Mouse (Mus musculus): ENCODE data around the gene Zfp580.
A peak's percentile ranks its signal among the peaks of the same experiment; 100 is the strongest.

The Zfp580 gene

GRCm38 (mm10) chr7:5057381-5057780 is 6.0 kb downstream of the Zfp580 start:
- peaks cover 14% of the 10 kb centered on the region; the same call in 1 of the 2 replicates for H3K36me3 ChIP-seq (ENCODE audit: insufficient read depth, low read length)
- TF ChIP-seq NANOG (IDR thresholded peaks at IDR 0.05; ENCODE audit: borderline replicate concordance, low read length) = no peak
- TF ChIP-seq CTCF (conservative IDR thresholded peaks at IDR 0.05; ENCODE audit: low read length) = no peak
- TF ChIP-seq POU5F1 (IDR thresholded peaks at IDR 0.05; ENCODE audit: borderline replicate concordance, low read length) = no peak
- H3K4me1 ChIP-seq (replicated peaks; ENCODE audit: low read depth, low read length) = peaks cover 64% of the 10 kb centered on the region
- peaks cover 66% of the 10 kb centered on the region for H3K27me3 ChIP-seq (ENCODE audit: insufficient read depth, low read length)
- no peaks in the 10 kb centered on the region for H3K9me3 ChIP-seq (ENCODE audit: low read length)
- peak overlapping the region; percentile 84 for H3K4me3 ChIP-seq (replicated peaks; ENCODE audit: low read length)

GRCm38 (mm10) chr7:5057804-5058203 is 6.5 kb downstream of the Zfp580 start:
- Histone ChIP-seq H3K4me3 (replicated peaks; ENCODE audit: low read length) (peak overlapping the region; percentile 84), H3K4me1 (replicated peaks; ENCODE audit: low read depth, low read length) (peaks cover 60% of the 10 kb centered on the region), H3K9me3 (ENCODE audit: low read length) (no peaks in the 10 kb centered on the region), H3K36me3 (ENCODE audit: insufficient read depth, low read length) (peaks cover 14% of the 10 kb centered on the region; the same call in 1 of the 2 replicates), H3K27me3 (ENCODE audit: insufficient read depth, low read length) (peaks cover 62% of the 10 kb centered on the region)
- TF ChIP-seq CTCF (conservative IDR thresholded peaks at IDR 0.05; ENCODE audit: low read length) = peak; percentile 18; the same call in 1 of the 2 replicates
- no peak for TF ChIP-seq POU5F1 (IDR thresholded peaks at IDR 0.05; ENCODE audit: borderline replicate concordance, low read length)

GRCm38 (mm10) chr7:5058631-5059030 is 7.3 kb downstream of the Zfp580 start:
- Histone ChIP-seq H3K4me1 (replicated peaks; ENCODE audit: low read depth, low read length) (peaks cover 55% of the 10 kb centered on the region), H3K27me3 (ENCODE audit: insufficient read depth, low read length) (peaks cover 54% of the 10 kb centered on the region), H3K9me3 (ENCODE audit: low read length) (no peaks in the 10 kb centered on the region), H3K4me3 (replicated peaks; ENCODE audit: low read length) (no peak overlapping the region), H3K36me3 (ENCODE audit: insufficient read depth, low read length) (peaks cover 14% of the 10 kb centered on the region; the same call in 1 of the 2 replicates)
- TF ChIP-seq POU5F1 (IDR thresholded peaks at IDR 0.05; ENCODE audit: borderline replicate concordance, low read length) = no peak
- no peak for TF ChIP-seq NANOG (IDR thresholded peaks at IDR 0.05; ENCODE audit: borderline replicate concordance, low read length)
- no peak for TF ChIP-seq CTCF (conservative IDR thresholded peaks at IDR 0.05; ENCODE audit: low read length)

- H3K4me1 ChIP-seq (replicated peaks; ENCODE audit: low read depth, low read length) = peaks cover 55% of the 10 kb centered on the region
- H3K4me3 ChIP-seq (replicated peaks; ENCODE audit: low read length) = peak overlapping the region; percentile 97; the same call in 1 of the 2 replicates
- peaks cover 22% of the 10 kb centered on the region; the same call in 1 of the 2 replicates for H3K36me3 ChIP-seq (ENCODE audit: insufficient read depth, low read length)
- TF ChIP-seq POU5F1 (IDR thresholded peaks at IDR 0.05; ENCODE audit: borderline replicate concordance, low read length) (no peak), CTCF (conservative IDR thresholded peaks at IDR 0.05; ENCODE audit: low read length) (no peak), NANOG (IDR thresholded peaks at IDR 0.05; ENCODE audit: borderline replicate concordance, low read length) (no peak)
- no peaks in the 10 kb centered on the region for H3K9me3 ChIP-seq (ENCODE audit: low read length)
- peaks cover 46% of the 10 kb centered on the region for H3K27me3 ChIP-seq (ENCODE audit: insufficient read depth, low read length)
Measured at GRCm38 (mm10) chr7:5059421-5059820, 8.1 kb downstream of the Zfp580 start.

- TF ChIP-seq CTCF (conservative IDR thresholded peaks at IDR 0.05; ENCODE audit: low read length) = 0 out of 2 replicates have a peak, but pooled peaks have one; percentile 16
- TF ChIP-seq POU5F1 (IDR thresholded peaks at IDR 0.05; ENCODE audit: borderline replicate concordance, low read length) = no peak
- TF ChIP-seq NANOG (IDR thresholded peaks at IDR 0.05; ENCODE audit: borderline replicate concordance, low read length) = no peak
- no peaks in the 10 kb centered on the region for H3K9me3 ChIP-seq (ENCODE audit: low read length)
- H3K4me1 ChIP-seq (replicated peaks; ENCODE audit: low read depth, low read length) = peaks cover 55% of the 10 kb centered on the region
- peak overlapping the region; percentile 97 for H3K4me3 ChIP-seq (replicated peaks; ENCODE audit: low read length)
- peaks cover 37% of the 10 kb centered on the region for H3K27me3 ChIP-seq (ENCODE audit: insufficient read depth, low read length)
- H3K36me3 ChIP-seq (ENCODE audit: insufficient read depth, low read length) = peaks cover 25% of the 10 kb centered on the region
Measured at GRCm38 (mm10) chr7:5060239-5060731, 8.9 kb downstream of the Zfp580 start.

GRCm38 (mm10) chr7:5060944-5061773 is 9.8 kb downstream of the Zfp580 start:
- TF ChIP-seq CTCF (conservative IDR thresholded peaks at IDR 0.05; ENCODE audit: low read length) (peak; percentile 51), NANOG (IDR thresholded peaks at IDR 0.05; ENCODE audit: borderline replicate concordance, low read length) (no peak)

GRCm38 (mm10) chr7:5061774-5062359 is 10.5 kb downstream of the Zfp580 start, which contains the start of gene U2af2:
Gene U2af2 (plus strand): TSS chr7:5062143.
- H3K9me3 ChIP-seq (ENCODE audit: low read length) = no peaks in the 10 kb centered on the region
- peak within 1 kb of the TSS; percentile 97 for H3K4me3 ChIP-seq (replicated peaks; ENCODE audit: low read length)
- peaks cover 64% of the 10 kb centered on the region for H3K4me1 ChIP-seq (replicated peaks; ENCODE audit: low read depth, low read length)
- no peak for TF ChIP-seq CTCF (conservative IDR thresholded peaks at IDR 0.05; ENCODE audit: low read length)
- no peak for TF ChIP-seq POU5F1 (IDR thresholded peaks at IDR 0.05; ENCODE audit: borderline replicate concordance, low read length)
- TF ChIP-seq NANOG (IDR thresholded peaks at IDR 0.05; ENCODE audit: borderline replicate concordance, low read length) = no peak
- H3K27me3 ChIP-seq (ENCODE audit: insufficient read depth, low read length) = peaks cover 22% of the 10 kb centered on the region
- peaks cover 41% of the 10 kb centered on the region for H3K36me3 ChIP-seq (ENCODE audit: insufficient read depth, low read length)

More at GRCm38 (mm10) chr7:5060944-5061773, 9.8 kb downstream of the Zfp580 start:
- Histone ChIP-seq H3K4me3 (replicated peaks; ENCODE audit: low read length) (peak overlapping the region; percentile 97), H3K9me3 (ENCODE audit: low read length) (no peaks in the 10 kb centered on the region), H3K27me3 (ENCODE audit: insufficient read depth, low read length) (peaks cover 28% of the 10 kb centered on the region), H3K4me1 (replicated peaks; ENCODE audit: low read depth, low read length) (peaks cover 60% of the 10 kb centered on the region), H3K36me3 (ENCODE audit: insufficient read depth, low read length) (peaks cover 34% of the 10 kb centered on the region)

GRCm38 (mm10) chr7:5062360-5063001 is 11.1 kb downstream of the Zfp580 start:
- H3K9me3 ChIP-seq (ENCODE audit: low read length) = no peaks in the 10 kb centered on the region
- peaks cover 47% of the 10 kb centered on the region for H3K36me3 ChIP-seq (ENCODE audit: insufficient read depth, low read length)
- peak overlapping the region; percentile 97 for H3K4me3 ChIP-seq (replicated peaks; ENCODE audit: low read length)
- TF ChIP-seq POU5F1 (IDR thresholded peaks at IDR 0.05; ENCODE audit: borderline replicate concordance, low read length) = no peak
- TF ChIP-seq NANOG (IDR thresholded peaks at IDR 0.05; ENCODE audit: borderline replicate concordance, low read length) = no peak
- no peak for TF ChIP-seq CTCF (conservative IDR thresholded peaks at IDR 0.05; ENCODE audit: low read length)
- peaks cover 16% of the 10 kb centered on the region for H3K27me3 ChIP-seq (ENCODE audit: insufficient read depth, low read length)
- peaks cover 64% of the 10 kb centered on the region for H3K4me1 ChIP-seq (replicated peaks; ENCODE audit: low read depth, low read length)

Data from E14TG2a.4 (cell line).